Mouse (Mus musculus) heart, embryonic 13.5 days (tissue): ENCODE measurements around the gene Olfr766-ps1. TPM values are rescaled to one million over a fixed set of nuclear protein-coding genes. Genes with fewer than 3 reads are reported as not detected.
"Not testable (repeated sequence)": the region's sequence is repeated elsewhere in the genome, so short reads cannot be mapped to it uniquely, and the experiment has no call there.

Experiments used
- ATAC-seq: fragments of 200-750 bp; cut with Nextera tagmentation; 2 replicates; pipeline ENCODE4 v1.8.0; 2017; ENCODE audit warnings: moderate TSS enrichment; ENCODE audit not compliant: insufficient number of reproducible peaks, low FRiP score, low TSS enrichment; ENCODE audit errors: extremely low read depth
- H3K27ac ChIP-seq: fragments of 300-500 bp; sonication (generic); replicated peaks from 2 replicates; pipeline ENCODE4 v1.5.1; 2015; ENCODE audit warnings: moderate library complexity, mild to moderate bottlenecking, inconsistent platforms
- H3K27me3 ChIP-seq: fragments of 300-500 bp; sonication (generic); replicated peaks from 2 replicates; pipeline ENCODE4 v1.6.1; 2015; ENCODE audit warnings: mild to moderate bottlenecking, inconsistent platforms
- H3K36me3 ChIP-seq: fragments of 300-500 bp; sonication (generic); 2 replicates; pipeline ENCODE4 v1.6.1; 2015; ENCODE audit warnings: mild to moderate bottlenecking, inconsistent platforms
- H3K4me1 ChIP-seq: fragments of 300-500 bp; sonication (generic); 2 replicates; pipeline ENCODE4 v1.6.1; 2015; ENCODE audit warnings: inconsistent platforms
- H3K4me2 ChIP-seq: fragments of 300-500 bp; sonication (generic); 2 replicates; pipeline ENCODE4 v1.6.1; 2015; ENCODE audit warnings: inconsistent platforms, mild to moderate bottlenecking, moderate library complexity
- H3K4me3 ChIP-seq: fragments of 300-500 bp; sonication (generic); 2 replicates; pipeline ENCODE4 v1.5.1; 2015; ENCODE audit warnings: moderate library complexity, mild to moderate bottlenecking, inconsistent platforms
- H3K9ac ChIP-seq: fragments of 300-500 bp; sonication (generic); 2 replicates; pipeline ENCODE4 v1.6.1; 2015; ENCODE audit warnings: inconsistent platforms, mild to moderate bottlenecking, moderate library complexity
- H3K9me3 ChIP-seq: fragments of 300-500 bp; sonication (generic); 2 replicates; pipeline ENCODE4 v1.6.1; 2016; ENCODE audit warnings: inconsistent platforms
- WGBS: fragments of 180-500 bp; shearing (Covaris S2); methylation state at CpG from one replicate; pipeline ENCODE4 v1.1.7; 2015; ENCODE audit warnings: mixed read lengths; 5-methylcytosine and 5-hydroxymethylcytosine counted together
- polyA plus RNA-seq: library from polyadenylated mRNA; unstranded; fragments of >200 nt; fragmentation: Nextera tagmentation; extraction: Ambion mirVana; gene quantifications from 2 replicates; pipeline ENCODE4 v1.2.1, GENCODE M21; 2015

Olfr766-ps1 gene
- not detected in 2 replicates for polyA plus RNA-seq

DNA sequence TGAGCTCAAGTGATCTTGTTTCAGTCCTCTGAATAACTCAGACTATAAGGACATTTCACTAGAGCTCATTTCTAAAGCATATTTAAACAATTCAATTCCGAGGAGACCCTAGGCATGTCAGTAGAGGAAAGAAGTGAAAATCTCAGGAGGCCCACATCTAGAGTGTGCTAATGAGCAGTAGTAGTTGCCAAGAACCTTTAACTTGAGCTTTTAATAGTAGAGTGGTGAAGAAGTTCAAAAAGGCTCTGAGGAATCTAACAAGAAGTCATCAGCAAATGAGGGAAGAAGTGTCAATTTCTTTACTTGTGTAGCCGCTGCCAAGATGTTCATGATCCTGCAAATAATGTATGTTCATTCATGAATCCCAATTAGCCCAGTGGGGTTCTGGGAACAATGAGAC is at the start of gene Olfr766-ps1:
TSS of gene Olfr766-ps1 (minus strand) at position 101 of the 400 bp plus-strand sequence.
- H3K4me3 ChIP-seq: no peak within 1 kb of the TSS
- no peaks in the 10 kb centered on the region for H3K36me3 ChIP-seq
- no peak within 1 kb of the TSS for H3K27ac ChIP-seq
- H3K9ac ChIP-seq: no peak within 1 kb of the TSS
- H3K27me3 ChIP-seq: no peaks in the 10 kb centered on the region
- H3K4me1 ChIP-seq: no peaks in the 10 kb centered on the region
- H3K9me3 ChIP-seq: no peaks in the 10 kb centered on the region
- ATAC-seq: no peak
- H3K4me2 ChIP-seq: no peak within 1 kb of the TSS
- WGBS: 66% methylated on average over 2 of the region's 2 CpGs

DNA sequence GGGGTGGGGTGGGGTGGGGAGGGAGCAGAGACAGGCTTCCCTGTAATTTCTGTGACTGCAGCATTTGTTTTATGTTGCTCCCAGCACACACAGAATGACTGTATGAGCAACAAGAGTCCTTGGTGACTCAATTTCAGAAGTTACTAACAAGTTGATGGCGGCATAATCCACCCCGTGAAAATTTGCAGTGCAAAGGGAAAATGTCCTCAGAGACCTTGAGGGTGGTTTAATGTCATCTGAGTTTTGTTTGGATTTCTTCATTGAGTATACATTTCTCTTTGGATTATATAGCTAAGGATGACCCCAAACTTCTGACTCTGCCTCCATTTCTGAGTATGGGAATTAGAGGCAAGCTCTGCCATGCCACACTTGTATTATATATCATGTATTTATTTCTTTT is 49.0 kb upstream of the Olfr766-ps1 start, which contains the start of gene Olfr769:
TSS of gene Olfr769 (minus strand) at position 101 of the 400 bp plus-strand sequence.
- no peaks in the 10 kb centered on the region for H3K4me1 ChIP-seq
- no peak within 1 kb of the TSS for H3K27ac ChIP-seq
- H3K27me3 ChIP-seq: no peaks in the 10 kb centered on the region
- no peak for ATAC-seq
- no peaks in the 10 kb centered on the region for H3K36me3 ChIP-seq
- WGBS: 76% methylated on average over 2 of the region's 2 CpGs
- no peak within 1 kb of the TSS for H3K9ac ChIP-seq
- H3K4me2 ChIP-seq: no peak within 1 kb of the TSS
- no peak within 1 kb of the TSS for H3K4me3 ChIP-seq
- H3K9me3 ChIP-seq: peaks cover 3% of the 10 kb centered on the region; the same call in 1 of the 2 replicates

DNA sequence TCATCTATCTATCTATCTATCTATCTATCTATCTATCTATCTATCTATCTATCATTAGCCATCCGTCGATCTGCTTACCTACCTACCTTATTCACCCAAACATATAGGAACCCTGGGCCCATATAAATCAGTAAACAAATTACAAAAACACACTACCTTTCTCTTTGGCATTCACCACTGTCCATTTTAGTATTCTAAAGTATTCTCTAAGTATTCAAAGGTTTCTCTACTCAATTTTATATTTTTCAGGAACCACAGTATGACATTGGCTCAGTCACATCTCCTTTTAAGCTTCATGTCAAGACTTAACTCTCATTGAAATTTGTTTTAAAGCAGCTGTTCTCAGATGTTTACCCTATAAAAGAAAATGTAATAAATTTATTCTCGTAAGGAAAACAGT is 46.4 kb upstream of the Olfr766-ps1 start:
- H3K27me3 ChIP-seq: no peaks in the 10 kb centered on the region
- peaks cover 13% of the 10 kb centered on the region for H3K9me3 ChIP-seq
- no peak overlapping the region for H3K27ac ChIP-seq
- no peaks in the 10 kb centered on the region for H3K4me1 ChIP-seq
- H3K4me2 ChIP-seq: no peak overlapping the region
- no peak overlapping the region for H3K4me3 ChIP-seq
- H3K36me3 ChIP-seq: no peaks in the 10 kb centered on the region
- ATAC-seq: no peak
- 93% methylated on average over 3 of the region's 3 CpGs for WGBS
- no peak overlapping the region for H3K9ac ChIP-seq

DNA sequence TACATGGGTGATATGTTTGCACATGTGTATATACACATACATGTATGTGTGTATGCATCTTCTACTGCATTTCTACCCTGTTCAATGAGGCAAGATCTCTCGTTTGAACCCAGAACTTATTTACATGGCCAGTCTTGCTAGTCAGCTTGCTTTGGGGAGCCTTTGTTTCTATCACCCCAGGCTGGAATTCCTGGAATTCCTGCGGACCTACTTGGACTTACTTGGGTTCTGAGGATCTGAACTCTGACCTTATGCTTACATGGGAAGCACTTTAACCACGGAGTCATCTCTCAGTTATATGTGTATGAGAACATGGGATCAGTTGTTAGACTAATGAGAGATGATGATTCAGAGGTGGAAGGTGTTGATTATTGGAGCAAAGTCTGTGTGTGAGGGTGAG is 32.5 kb upstream of the Olfr766-ps1 start:
- Histone ChIP-seq H3K9me3 (peaks cover 6% of the 10 kb centered on the region; the same call in 1 of the 2 replicates), H3K4me2 (no peak overlapping the region), H3K27me3 (no peaks in the 10 kb centered on the region), H3K27ac (no peak overlapping the region), H3K36me3 (no peaks in the 10 kb centered on the region), H3K9ac (no peak overlapping the region), H3K4me1 (no peaks in the 10 kb centered on the region), H3K4me3 (no peak overlapping the region)
- ATAC-seq: no peak
- 31% methylated on average over 3 of the region's 3 CpGs for WGBS

DNA sequence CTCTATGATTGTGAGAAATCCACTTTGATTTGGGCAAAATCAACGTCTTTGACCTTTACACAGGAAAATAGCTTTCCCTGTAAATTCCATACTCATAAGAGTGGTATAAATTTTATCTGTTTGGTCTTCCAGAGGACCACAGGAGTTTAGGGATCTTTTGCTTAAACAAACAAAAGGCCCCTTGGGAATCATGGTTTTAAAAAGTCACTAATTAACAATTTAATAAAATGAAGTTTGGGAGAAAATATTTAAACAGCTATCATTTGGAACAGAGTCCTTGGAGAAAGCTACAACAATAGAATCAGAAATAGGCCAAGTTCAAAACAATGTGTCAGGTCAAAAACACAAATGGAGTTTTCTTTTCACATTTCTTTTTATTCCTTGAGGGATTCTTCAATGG is 30.5 kb upstream of the Olfr766-ps1 start, which contains the start of gene Olfr768:
TSS of gene Olfr768 (minus strand) at position 101 of the 400 bp plus-strand sequence.
- Histone ChIP-seq H3K4me3 (no peak within 1 kb of the TSS), H3K27me3 (no peaks in the 10 kb centered on the region), H3K4me1 (no peaks in the 10 kb centered on the region), H3K36me3 (no peaks in the 10 kb centered on the region), H3K4me2 (no peak within 1 kb of the TSS), H3K9me3 (no peaks in the 10 kb centered on the region), H3K27ac (no peak within 1 kb of the TSS), H3K9ac (no peak within 1 kb of the TSS)
- ATAC-seq: no peak
- 65% methylated on average over 1 of the region's 1 CpGs for WGBS

DNA sequence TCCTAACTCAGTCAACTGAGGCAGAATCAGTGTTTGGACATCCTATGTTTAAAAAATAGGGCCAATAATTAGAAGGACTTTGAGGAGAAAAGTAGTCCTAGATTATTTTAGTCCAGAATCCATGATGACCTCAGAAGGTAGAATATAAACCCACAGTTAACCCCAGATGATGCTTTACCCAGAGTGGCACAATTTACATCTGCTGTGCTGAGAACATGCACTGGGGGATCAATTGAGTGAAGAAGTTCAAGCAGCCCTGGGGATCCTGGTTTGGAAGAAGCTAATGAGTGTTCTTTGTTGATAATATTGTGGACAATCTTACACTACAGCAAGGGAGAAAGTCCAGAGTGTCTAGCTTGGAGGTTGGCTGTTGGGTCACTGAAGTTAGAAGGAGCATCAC is 14.0 kb upstream of the Olfr766-ps1 start, which contains the start of gene Olfr767:
TSS of gene Olfr767 (minus strand) at position 101 of the 400 bp plus-strand sequence.
- not testable (repeated sequence) for H3K36me3 ChIP-seq, H3K4me1 ChIP-seq, H3K27ac ChIP-seq, H3K4me3 ChIP-seq, H3K4me2 ChIP-seq, H3K9ac ChIP-seq, ATAC-seq, H3K9me3 ChIP-seq, H3K27me3 ChIP-seq

DNA sequence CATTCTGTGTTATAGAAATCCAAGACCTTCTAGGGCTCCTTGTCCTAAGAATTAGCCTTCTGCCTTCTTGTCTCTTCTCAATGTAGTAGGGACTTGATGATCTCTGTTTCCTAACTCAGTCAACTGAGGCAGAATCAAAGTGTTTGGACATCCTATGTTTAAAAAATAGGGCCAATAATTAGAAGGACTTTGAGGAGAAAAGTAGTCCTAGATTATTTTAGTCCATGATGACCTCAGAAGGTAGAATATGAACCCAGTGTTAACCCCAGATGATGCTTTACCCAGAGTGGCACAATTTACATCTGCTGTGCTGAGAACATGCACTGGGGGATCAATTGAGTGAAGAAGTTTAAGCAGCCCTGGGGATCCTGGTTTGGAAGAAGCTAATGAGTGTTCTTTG is 18.9 kb downstream of the Olfr766-ps1 start, which contains the start of gene Olfr765:
TSS of gene Olfr765 (minus strand) at position 101 of the 400 bp plus-strand sequence.
- H3K4me1 ChIP-seq, H3K9me3 ChIP-seq, H3K4me3 ChIP-seq, H3K4me2 ChIP-seq, H3K36me3 ChIP-seq, H3K9ac ChIP-seq, H3K27ac ChIP-seq, ATAC-seq, H3K27me3 ChIP-seq: not testable (repeated sequence)

DNA sequence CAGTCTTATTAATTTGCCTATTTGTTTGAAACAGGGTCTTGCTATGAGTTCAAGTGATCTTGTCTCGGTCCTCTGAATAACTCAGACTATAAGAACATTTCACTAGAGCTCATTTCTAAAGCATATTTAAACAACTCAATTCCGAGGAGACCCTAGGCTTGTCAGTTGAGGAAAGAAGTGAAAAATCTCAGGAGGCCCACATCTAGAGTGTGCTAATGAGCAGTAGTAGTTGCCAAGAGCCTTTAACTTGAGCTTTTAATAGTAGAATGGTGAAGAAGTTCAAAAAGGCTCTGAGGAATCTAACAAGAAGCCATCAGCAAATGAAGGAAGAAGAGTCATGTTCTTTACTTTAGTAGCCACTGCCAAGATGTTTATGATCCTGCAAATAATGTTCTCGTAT is 29.0 kb downstream of the Olfr766-ps1 start, which contains the start of gene Olfr764-ps1:
TSS of gene Olfr764-ps1 (minus strand) at position 101 of the 400 bp plus-strand sequence.
- Histone ChIP-seq H3K27me3 (no peaks in the 10 kb centered on the region), H3K36me3 (no peaks in the 10 kb centered on the region), H3K4me3 (no peak within 1 kb of the TSS), H3K4me2 (no peak within 1 kb of the TSS), H3K9ac (no peak within 1 kb of the TSS), H3K4me1 (no peaks in the 10 kb centered on the region), H3K9me3 (no peaks in the 10 kb centered on the region), H3K27ac (no peak within 1 kb of the TSS)
- WGBS: 62% methylated on average over 3 of the region's 3 CpGs
- ATAC-seq: no peak

DNA sequence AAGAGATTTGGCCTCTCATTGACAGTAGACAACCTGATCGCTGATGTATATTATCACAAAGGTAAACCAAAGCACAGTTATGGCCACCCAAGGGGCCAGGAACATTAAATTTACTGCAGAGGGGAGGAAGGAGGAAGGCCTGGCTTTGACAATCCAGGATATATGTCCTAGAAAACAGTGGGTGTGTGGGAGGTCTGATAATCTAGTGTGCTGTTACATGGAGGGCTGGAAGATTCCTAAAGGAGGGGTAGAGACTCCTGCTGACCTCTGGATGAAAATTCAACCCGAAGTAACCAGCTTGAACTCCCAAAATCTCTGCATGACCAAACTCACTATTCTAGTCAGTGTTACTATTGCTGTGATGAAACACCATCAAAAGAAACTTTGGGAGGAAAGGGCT is 40.4 kb downstream of the Olfr766-ps1 start:
- H3K4me2 ChIP-seq: no peak overlapping the region
- no peak for ATAC-seq
- no peak overlapping the region for H3K27ac ChIP-seq
- no peaks in the 10 kb centered on the region for H3K4me1 ChIP-seq
- H3K9ac ChIP-seq: no peak overlapping the region
- WGBS: 77% methylated on average over 2 of the region's 2 CpGs
- no peaks in the 10 kb centered on the region for H3K27me3 ChIP-seq
- no peaks in the 10 kb centered on the region for H3K36me3 ChIP-seq
- no peaks in the 10 kb centered on the region for H3K9me3 ChIP-seq
- H3K4me3 ChIP-seq: no peak overlapping the region

DNA sequence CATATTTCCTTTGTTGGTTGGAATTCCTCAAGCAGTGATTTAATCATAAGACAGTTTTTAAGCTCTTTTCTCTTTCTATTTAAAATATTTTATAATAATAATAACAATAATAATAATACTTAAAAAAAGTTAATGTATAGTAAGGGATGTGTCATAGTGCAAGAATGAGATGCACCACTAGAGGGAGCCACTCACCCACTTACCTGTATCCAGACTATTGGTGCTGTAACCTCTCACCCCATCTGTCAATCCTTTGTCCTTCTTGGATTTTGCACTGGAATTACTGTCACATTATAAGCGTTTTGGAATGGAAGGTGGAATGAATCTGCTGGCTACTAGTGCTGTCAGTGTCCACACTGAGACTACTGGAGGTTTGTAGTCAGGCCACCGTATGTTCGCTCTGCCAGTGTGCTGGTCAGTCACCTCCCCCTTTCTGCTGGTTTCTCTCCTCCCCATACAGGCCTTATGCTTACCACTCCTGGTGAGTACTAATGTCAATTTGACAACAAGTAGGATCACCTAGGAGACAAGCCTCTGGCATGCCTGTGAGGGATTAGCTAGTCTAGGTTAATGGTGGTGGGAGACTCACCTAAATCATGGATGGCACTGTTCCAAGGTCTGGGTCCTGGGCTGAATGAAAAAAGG is 42.6 kb downstream of the Olfr766-ps1 start:
- Histone ChIP-seq H3K4me2 (no peak overlapping the region), H3K27me3 (no peaks in the 10 kb centered on the region), H3K4me3 (no peak overlapping the region), H3K9me3 (no peaks in the 10 kb centered on the region), H3K9ac (no peak overlapping the region), H3K4me1 (no peaks in the 10 kb centered on the region), H3K27ac (no peak overlapping the region), H3K36me3 (no peaks in the 10 kb centered on the region)
- WGBS: 52% methylated on average over 3 of the region's 3 CpGs
- ATAC-seq: no peak

DNA sequence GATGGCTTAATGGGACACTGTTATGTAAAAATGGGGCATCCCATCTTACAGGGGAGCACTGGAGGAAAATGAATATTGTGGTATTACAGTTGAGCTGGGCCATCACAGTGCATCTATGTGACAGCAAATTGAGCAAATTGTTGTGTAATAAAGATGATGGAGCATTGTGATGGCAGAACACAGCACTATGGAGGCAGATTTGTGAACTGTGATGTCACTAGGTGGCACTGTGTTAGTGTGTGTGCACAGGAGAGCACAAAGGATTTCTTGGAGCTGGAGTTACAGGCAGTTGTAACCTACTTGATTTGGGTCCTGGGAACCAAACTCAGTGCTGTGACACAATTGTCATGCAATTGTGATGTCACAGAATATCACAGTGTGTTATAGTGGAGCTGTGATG is 45.5 kb downstream of the Olfr766-ps1 start:
- Histone ChIP-seq H3K4me3 (no peak overlapping the region), H3K9ac (no peak overlapping the region), H3K36me3 (no peaks in the 10 kb centered on the region), H3K4me2 (no peak overlapping the region), H3K27ac (no peak overlapping the region), H3K9me3 (no peaks in the 10 kb centered on the region), H3K4me1 (no peaks in the 10 kb centered on the region), H3K27me3 (no peaks in the 10 kb centered on the region)
- ATAC-seq: no peak

DNA sequence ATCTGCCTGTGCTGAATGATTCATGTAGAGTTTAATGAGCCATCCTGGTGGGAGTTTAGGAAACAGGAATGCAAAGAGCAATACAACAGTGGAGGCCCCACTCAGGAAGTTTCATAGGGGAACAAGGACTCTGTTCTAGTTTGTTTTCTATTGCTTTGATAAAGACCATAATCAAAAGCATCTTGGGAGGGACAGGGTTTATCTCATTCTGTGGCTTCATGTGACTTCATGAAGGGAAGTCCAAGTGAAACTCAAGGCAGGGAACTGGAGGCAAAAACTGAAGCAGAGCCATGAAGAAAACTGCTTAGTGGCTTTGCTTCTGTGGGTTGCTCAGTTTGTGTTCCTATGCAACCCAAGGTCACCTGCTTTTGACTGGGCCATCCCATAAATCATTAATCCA is 54.3 kb downstream of the Olfr766-ps1 start:
- no peaks in the 10 kb centered on the region for H3K4me1 ChIP-seq
- ATAC-seq: no peak
- H3K27me3 ChIP-seq: no peaks in the 10 kb centered on the region

More for the DNA sequence above, 54.3 kb downstream of the Olfr766-ps1 start:
- Histone ChIP-seq H3K36me3 (no peaks in the 10 kb centered on the region), H3K9ac (no peak overlapping the region), H3K4me3 (no peak overlapping the region), H3K27ac (no peak overlapping the region), H3K4me2 (no peak overlapping the region), H3K9me3 (no peaks in the 10 kb centered on the region)
